Mouse (Mus musculus) layer of hippocampus, adult 2 months (tissue): ENCODE data around the gene Sla2. TPM values are rescaled to one million over a fixed set of nuclear protein-coding genes. Genes with fewer than 3 reads are reported as not detected.
"Not testable (repeated sequence)": the region's sequence is repeated elsewhere in the genome, so short reads cannot be mapped to it uniquely, and the experiment has no call there.

Experiments
- DNase-seq, 2 experiments: peaks; one replicate each; pipeline ENCODE4 v3.0.0; 2022; ENCODE audit warnings: low spot score in 2 of 2
- H3K27ac ChIP-seq: fragments of 200-600 bp; 2 replicates; pipeline ENCODE4 v1.8.1; 2022
- H3K4me3 ChIP-seq: fragments of 200-600 bp; 2 replicates; pipeline ENCODE4 v1.8.1; 2022; ENCODE audit warnings: mild to moderate bottlenecking
- CTCF ChIP-seq: fragments of 200-600 bp; conservative IDR thresholded peaks from 2 replicates; pipeline ENCODE4 v1.8.1; 2022; ENCODE audit warnings: antibody characterized with exemption, mild to moderate bottlenecking, moderate library complexity
- total RNA-seq, 2 experiments: library from RNA; stranded (reverse); gene quantifications; 2 replicates each; pipeline ENCODE4 v1.2.3; 2021

Sla2 gene
- total RNA-seq, 2 experiments from 2014 or later, result 0.31 to 0.34 TPM

- DNase-seq, result no peak
- no peak within 1 kb of the TSS; the same call in 1 of the 2 replicates for H3K27ac ChIP-seq
- peak within 1 kb of the TSS; percentile 59 for H3K4me3 ChIP-seq
- no peak for TF ChIP-seq CTCF
These were observed 47.4 kb downstream of the Sla2 start, which contains the start of gene Tgif2 for GRCm38 (mm10) chr2:156839319-156840191. Gene Tgif2, plus strand, starts transcription at chr2:156840007.

GRCm38 (mm10) chr2:156838839-156839238 is 48.2 kb downstream of the Sla2 start:
- no peak for TF ChIP-seq CTCF

GRCm38 (mm10) chr2:156834336-156834735 is 52.7 kb downstream of the Sla2 start:
- H3K27ac ChIP-seq, result no peak overlapping the region
- H3K4me3 ChIP-seq, result no peak overlapping the region
- no peak for TF ChIP-seq CTCF
- DNase-seq, result no peak

More at GRCm38 (mm10) chr2:156838839-156839238, 48.2 kb downstream of the Sla2 start:
- DNase-seq, result no peak
- H3K4me3 ChIP-seq, result no peak overlapping the region
- H3K27ac ChIP-seq, result no peak overlapping the region

- H3K4me3 ChIP-seq, H3K27ac ChIP-seq, DNase-seq: not testable (repeated sequence)
- TF ChIP-seq CTCF, result peak; percentile 36
These were observed 61.9 kb downstream of the Sla2 start for GRCm38 (mm10) chr2:156825128-156825527.

Other genes with a start within 250 kb of the Sla2 start
- gene Myl9, start 111.8 kb downstream of the Sla2 start, total RNA-seq, result 10 to 100 TPM; 14.3 to 18.6 TPM
- 1 to 10 TPM in 1 of 2 experiments, under 1 TPM in 1; 0.77 to 1.4 TPM for gene Tgif2, start 47.2 kb downstream of the Sla2 start, total RNA-seq
- gene 4930518I15Rik, start 29.2 kb downstream of the Sla2 start, total RNA-seq, result 1 to 10 TPM; 3.4 to 4.7 TPM
- gene Rab5if, start 24.1 kb downstream of the Sla2 start, total RNA-seq, result 10 to 100 TPM; 89.3 to 92.1 TPM
- gene Ndrg3, start 104.9 kb upstream of the Sla2 start, total RNA-seq, result 100 to 1,000 TPM; 416 to 430 TPM
- 1 to 10 TPM; 2.8 to 3.7 TPM for gene Dsn1, start 120.0 kb upstream of the Sla2 start, total RNA-seq
- 10 to 100 TPM; 31.4 to 36.3 TPM for gene Soga1, start 192.1 kb upstream of the Sla2 start, total RNA-seq
- gene Tldc2, start 199.9 kb upstream of the Sla2 start, total RNA-seq, result not detected
- gene Samhd1, start 248.1 kb upstream of the Sla2 start, total RNA-seq, result 10 to 100 TPM; 14.3 to 16.8 TPM